Mouse (Mus musculus) bone marrow, adult 2 months (tissue): ENCODE measurements around the gene Efna2. TPM values are rescaled to one million over a fixed set of nuclear protein-coding genes. Genes with fewer than 3 reads are reported as not detected.

ENCODE experiments used
- H3K27ac ChIP-seq: fragments of 200-500 bp; 2 replicates; pipeline ENCODE4 v1.5.1; 2012; ENCODE audit warnings: low read depth, mild to moderate bottlenecking, control low read depth, inconsistent platforms, low read length; ENCODE audit not compliant: control insufficient read depth, poor library complexity, insufficient read depth
- H3K4me1 ChIP-seq: fragments of 200-500 bp; 2 replicates; pipeline ENCODE4 v1.6.1; 2011; ENCODE audit warnings: low read length; ENCODE audit not compliant: control insufficient read depth, insufficient read depth
- H3K4me3 ChIP-seq: fragments of 200-500 bp; replicated peaks from 2 replicates; pipeline ENCODE3; 2011; ENCODE audit warnings: mild to moderate bottlenecking, low read depth, low read length, control low read depth; ENCODE audit not compliant: control insufficient read depth
- CTCF ChIP-seq: fragments of 200-500 bp; IDR thresholded peaks from 2 replicates; pipeline ENCODE4 v1.5.1; 2011; ENCODE audit warnings: low read length, control low read depth; ENCODE audit not compliant: control insufficient read depth, insufficient read depth
- POLR2A ChIP-seq: fragments of 200-500 bp; IDR thresholded peaks from 2 replicates; pipeline ENCODE4 v1.6.1; 2011; ENCODE audit warnings: low read depth, mild to moderate bottlenecking, control low read depth, low read length, borderline replicate concordance; ENCODE audit not compliant: control insufficient read depth
- WGBS: fragments of 180-500 bp; shearing (Covaris S2); methylation state at CpG from one replicate; pipeline ENCODE4 v1.1.7; 2018; 5-methylcytosine and 5-hydroxymethylcytosine counted together
- polyA plus RNA-seq: library from polyadenylated mRNA; stranded (reverse); fragments of >200 nt; gene quantifications from 2 replicates; pipeline ENCODE4 v1.2.4, GENCODE M21; 2011; ENCODE audit warnings: low replicate concordance; ENCODE audit not compliant: missing spikeins, insufficient read depth, insufficient read length

Gene Efna2
- polyA plus RNA-seq, 1 experiment: 0.70 TPM

GRCm38 (mm10) chr10:80194441-80194840, 15.2 kb downstream of the Efna2 start:
- Histone ChIP-seq H3K27ac (no peak overlapping the region), H3K4me1 (no peaks in the 10 kb centered on the region), H3K4me3 (no peak overlapping the region)
- TF ChIP-seq CTCF (no peak), POLR2A (no peak)
- WGBS: 77% methylated on average over 8 of the region's 8 CpGs

GRCm38 (mm10) chr10:80196167-80196566, 16.9 kb downstream of the Efna2 start:
- 89% methylated on average over 1 of the region's 1 CpGs for WGBS
- H3K4me3 ChIP-seq: no peak overlapping the region
- H3K27ac ChIP-seq: no peak overlapping the region
- TF ChIP-seq POLR2A (no peak), CTCF (no peak)
- H3K4me1 ChIP-seq: no peaks in the 10 kb centered on the region

- H3K4me1 ChIP-seq: no peaks in the 10 kb centered on the region
- WGBS: 85% methylated on average over 33 of the region's 33 CpGs
- H3K4me3 ChIP-seq: no peak overlapping the region
- TF ChIP-seq POLR2A: no peak
- no peak for TF ChIP-seq CTCF
- no peak overlapping the region for H3K27ac ChIP-seq
Observed at GRCm38 (mm10) chr10:80196778-80197581, 17.7 kb downstream of the Efna2 start.

- H3K4me1 ChIP-seq: no peaks in the 10 kb centered on the region
- no peak overlapping the region for H3K27ac ChIP-seq
- WGBS: 44% methylated on average over 3 of the region's 3 CpGs
- no peak for TF ChIP-seq POLR2A
- peak; percentile 89 for TF ChIP-seq CTCF
- H3K4me3 ChIP-seq: no peak overlapping the region
Observed at GRCm38 (mm10) chr10:80199440-80200008, 20.2 kb downstream of the Efna2 start.

GRCm38 (mm10) chr10:80200485-80200884, 21.2 kb downstream of the Efna2 start:
- TF ChIP-seq POLR2A: no peak
- TF ChIP-seq CTCF: no peak
- 79% methylated on average over 6 of the region's 6 CpGs for WGBS
- no peak overlapping the region for H3K27ac ChIP-seq
- no peak overlapping the region for H3K4me3 ChIP-seq
- no peaks in the 10 kb centered on the region for H3K4me1 ChIP-seq

- no peak overlapping the region for H3K27ac ChIP-seq
- 63% methylated on average over 7 of the region's 7 CpGs for WGBS
- no peak for TF ChIP-seq CTCF
- no peak for TF ChIP-seq POLR2A
- no peaks in the 10 kb centered on the region for H3K4me1 ChIP-seq
- H3K4me3 ChIP-seq: no peak overlapping the region
Observed at GRCm38 (mm10) chr10:80204055-80204454, 24.8 kb downstream of the Efna2 start.

- no peak overlapping the region for H3K4me3 ChIP-seq
Observed at GRCm38 (mm10) chr10:80207201-80207600, 27.9 kb downstream of the Efna2 start.

GRCm38 (mm10) chr10:80207676-80208075, 28.4 kb downstream of the Efna2 start:
- TF ChIP-seq CTCF: no peak
- no peak for TF ChIP-seq POLR2A
- no peak overlapping the region for H3K4me3 ChIP-seq
- no peak overlapping the region for H3K27ac ChIP-seq
- 83% methylated on average over 10 of the region's 10 CpGs for WGBS
- no peaks in the 10 kb centered on the region; the same call in 1 of the 2 replicates for H3K4me1 ChIP-seq

More at GRCm38 (mm10) chr10:80207201-80207600, 27.9 kb downstream of the Efna2 start:
- Histone ChIP-seq H3K27ac (no peak overlapping the region), H3K4me1 (no peaks in the 10 kb centered on the region; the same call in 1 of the 2 replicates)
- 85% methylated on average over 1 of the region's 1 CpGs for WGBS
- TF ChIP-seq CTCF: no peak
- TF ChIP-seq POLR2A: no peak
